Mouse (Mus musculus) MEL (cell line): ENCODE results near the gene Mtf2. TPM values are rescaled to one million over a fixed set of nuclear protein-coding genes. Genes with fewer than 3 reads are reported as not detected.

Experiments used
- DNase-seq: peaks from one replicate; pipeline ENCODE4 v3.0.0; 2011; ENCODE audit warnings: low read depth, low spot score
- H3K27ac ChIP-seq: 2 replicates; pipeline ENCODE4 v1.5.1; 2012; ENCODE audit warnings: low read depth, mild to moderate bottlenecking, control low read depth, low read length, moderate library complexity; ENCODE audit not compliant: control insufficient read depth
- H3K27me3 ChIP-seq, 2 experiments: fragments of 150-350 bp in 1 of 2; sonication (generic) in 1 of 2; 2 replicates each; pipeline ENCODE4 v1.6.1; 2012; ENCODE audit warnings: low read length in 2 of 2, mild to moderate bottlenecking in 2 of 2, improper control_type of control experiment in 1 of 2, moderate library complexity in 1 of 2; ENCODE audit not compliant: insufficient read depth in 2 of 2, control insufficient read depth in 1 of 2
- H3K36me3 ChIP-seq, 2 experiments: 2 replicates each; pipeline ENCODE4 v1.6.1; 2012 to 2014; ENCODE audit warnings: low read length in 2 of 2, improper control_type of control experiment in 1 of 2, inconsistent platforms in 1 of 2, mild to moderate bottlenecking in 1 of 2; ENCODE audit not compliant: insufficient read depth in 2 of 2, control insufficient read depth in 1 of 2
- H3K4me1 ChIP-seq, 2 experiments: fragments of 150-350 bp in 1 of 2; sonication (generic) in 1 of 2; 2 replicates each; pipeline ENCODE4 v1.6.1; 2012; ENCODE audit warnings: low read length in 2 of 2, improper control_type of control experiment in 1 of 2, mild to moderate bottlenecking in 1 of 2; ENCODE audit not compliant: insufficient read depth in 2 of 2, control insufficient read depth in 1 of 2
- H3K4me3 ChIP-seq, 2 experiments: fragments of 150-350 bp in 1 of 2; sonication (generic) in 1 of 2; 2 replicates each; pipeline ENCODE4 v1.5.1; 2012; ENCODE audit warnings: low read depth in 2 of 2, low read length in 2 of 2, mild to moderate bottlenecking in 2 of 2, moderate library complexity in 2 of 2, control low read depth in 1 of 2, improper control_type of control experiment in 1 of 2; ENCODE audit not compliant: control insufficient read depth in 1 of 2, insufficient read depth in 1 of 2
- H3K79me2 ChIP-seq: 2 replicates; pipeline ENCODE4 v1.6.1; 2012; ENCODE audit warnings: mild to moderate bottlenecking, low read length, moderate library complexity; ENCODE audit not compliant: control insufficient read depth, poor library complexity, insufficient read depth
- H3K9ac ChIP-seq: 2 replicates; pipeline ENCODE4 v1.6.1; 2012; ENCODE audit warnings: low read depth, mild to moderate bottlenecking, control low read depth, low read length, moderate library complexity; ENCODE audit not compliant: control insufficient read depth, poor library complexity, severe bottlenecking
- H3K9me3 ChIP-seq: fragments of 150-350 bp; sonication (generic); replicated peaks from 2 replicates; pipeline ENCODE4 v1.6.1; 2012; ENCODE audit warnings: mild to moderate bottlenecking, low read length, improper control_type of control experiment, moderate library complexity; ENCODE audit not compliant: insufficient read depth
- BHLHE40 ChIP-seq: IDR thresholded peaks from 2 replicates; pipeline ENCODE4 v1.6.1; 2012; ENCODE audit warnings: low read depth, mild to moderate bottlenecking, inconsistent platforms, low read length, improper control_type of control experiment, borderline replicate concordance
- CHD1 ChIP-seq: IDR thresholded peaks from 2 replicates; pipeline ENCODE4 v1.6.1; 2012; ENCODE audit warnings: low read depth, mild to moderate bottlenecking, inconsistent platforms, low read length, improper control_type of control experiment
- CHD2 ChIP-seq: IDR thresholded peaks from 2 replicates; pipeline ENCODE4 v1.6.1; 2011; ENCODE audit warnings: low read length, improper control_type of control experiment
- CTCF ChIP-seq, 3 experiments: IDR thresholded peaks in 2 of 3; conservative IDR thresholded peaks in 1 of 3; 2 replicates each; pipeline ENCODE4 v1.5.1; 2011 to 2012; ENCODE audit warnings: low read length in 3 of 3, low read depth in 2 of 3, mild to moderate bottlenecking in 2 of 3, improper control_type of control experiment in 1 of 3, inconsistent platforms in 1 of 3, mixed read lengths in 1 of 3, moderate library complexity in 1 of 3; ENCODE audit not compliant: control insufficient read depth in 1 of 3, insufficient read depth in 1 of 3, poor library complexity in 1 of 3, severe bottlenecking in 1 of 3
- E2F4 ChIP-seq: IDR thresholded peaks from 2 replicates; pipeline ENCODE4 v1.6.1; 2011; ENCODE audit warnings: low read depth, low read length, improper control_type of control experiment, borderline replicate concordance
- ETS1 ChIP-seq: IDR thresholded peaks from 2 replicates; pipeline ENCODE4 v1.6.1; 2012; ENCODE audit warnings: low read depth, mild to moderate bottlenecking, inconsistent platforms, low read length, improper control_type of control experiment, moderate library complexity
- GATA1 ChIP-seq: IDR thresholded peaks from 2 replicates; pipeline ENCODE4 v1.6.1; 2011; ENCODE audit warnings: low read depth, low read length, improper control_type of control experiment
- JUND ChIP-seq: IDR thresholded peaks from 2 replicates; pipeline ENCODE4 v1.6.1; 2011; ENCODE audit warnings: low read depth, mild to moderate bottlenecking, improper control_type of control experiment, low read length
- KAT2A ChIP-seq: conservative IDR thresholded peaks from 2 replicates; pipeline ENCODE4 v1.6.1; 2012; ENCODE audit warnings: low read depth, low read length, improper control_type of control experiment, inconsistent platforms
- MAFK ChIP-seq: IDR thresholded peaks from 2 replicates; pipeline ENCODE4 v1.6.1; 2011; ENCODE audit warnings: low read depth, mild to moderate bottlenecking, low read length, improper control_type of control experiment, borderline replicate concordance
- MAX ChIP-seq: IDR thresholded peaks from 2 replicates; pipeline ENCODE4 v1.6.1; 2011; ENCODE audit warnings: low read length, improper control_type of control experiment
- MAZ ChIP-seq: IDR thresholded peaks from 2 replicates; pipeline ENCODE4 v1.6.1; 2012; ENCODE audit warnings: low read depth, mild to moderate bottlenecking, inconsistent platforms, low read length, improper control_type of control experiment
- MYC ChIP-seq: IDR thresholded peaks from 2 replicates; pipeline ENCODE4 v1.6.1; 2011; ENCODE audit warnings: low read depth, mild to moderate bottlenecking, low read length, improper control_type of control experiment, moderate library complexity
- RAD21 ChIP-seq: IDR thresholded peaks from 2 replicates; pipeline ENCODE4 v1.6.1; 2011; ENCODE audit warnings: mild to moderate bottlenecking, low read depth, low read length, improper control_type of control experiment
- TAL1 ChIP-seq: IDR thresholded peaks from 2 replicates; pipeline ENCODE4 v1.6.1; 2012; ENCODE audit warnings: mild to moderate bottlenecking, inconsistent platforms, low read length, moderate library complexity, mixed read lengths
- UBTF ChIP-seq: IDR thresholded peaks from 2 replicates; pipeline ENCODE4 v1.6.1; 2012; ENCODE audit warnings: low read depth, mild to moderate bottlenecking, inconsistent platforms, low read length, improper control_type of control experiment, moderate library complexity, borderline replicate concordance; ENCODE audit not compliant: insufficient read depth
- USF1 ChIP-seq: IDR thresholded peaks from 2 replicates; pipeline ENCODE4 v1.6.1; 2014; ENCODE audit warnings: low read depth, mild to moderate bottlenecking, inconsistent platforms, low read length, improper control_type of control experiment, moderate library complexity
- USF2 ChIP-seq, 2 experiments: IDR thresholded peaks; 2 replicates each; pipeline ENCODE4 v1.6.1; 2011 to 2012; ENCODE audit warnings: improper control_type of control experiment in 2 of 2, low read length in 2 of 2, borderline replicate concordance in 1 of 2, inconsistent platforms in 1 of 2, low read depth in 1 of 2, mild to moderate bottlenecking in 1 of 2; ENCODE audit not compliant: insufficient read depth in 1 of 2
- ZKSCAN1 ChIP-seq: IDR thresholded peaks from 2 replicates; pipeline ENCODE4 v1.6.1; 2012; ENCODE audit warnings: low read depth, mild to moderate bottlenecking, inconsistent platforms, low read length, improper control_type of control experiment, moderate library complexity
- polyA plus RNA-seq, 2 experiments: library from polyadenylated mRNA; stranded (reverse) in 1 of 2; unstranded in 1 of 2; fragments of >175 nt in 1 of 2; fragments of >200 nt in 1 of 2; gene quantifications; 2 replicates each; pipeline versions ENCODE4 v1.2.1 to v1.2.4; 2012; ENCODE audit warnings: low replicate concordance in 2 of 2, low read depth in 1 of 2; ENCODE audit not compliant: insufficient read length in 2 of 2, insufficient read depth in 1 of 2, missing spikeins in 1 of 2
- total RNA-seq: library from RNA; depleted of rRNA; stranded (reverse); fragments of 300-350 nt; gene quantifications from 2 replicates; pipeline ENCODE4 v1.2.3, GENCODE M21; 2012

Mtf2 gene
- total and polyA plus RNA-seq, 3 experiments = 69.9 to 263 (median 99.7) TPM

- H3K79me2 ChIP-seq = no peaks in the 10 kb centered on the region
- no peak for TF ChIP-seq BHLHE40
- TF ChIP-seq KAT2A = no peak
- TF ChIP-seq ETS1 = no peak
- no peak for TF ChIP-seq USF1
- no peak for TF ChIP-seq E2F4
- no peak for TF ChIP-seq ZKSCAN1
- no peak for TF ChIP-seq JUND
- no peak for TF ChIP-seq USF2 (IDR thresholded peaks at IDR 0.05; ENCODE audit: borderline replicate concordance in 1 of 2, insufficient read depth in 1 of 2, low read depth in 1 of 2, low read length in 2 of 2)
- no peaks in the 10 kb centered on the region for H3K4me1 ChIP-seq
- no peak for DNase-seq
- no peaks in the 10 kb centered on the region for H3K36me3 ChIP-seq
- H3K27me3 ChIP-seq = no peaks in the 10 kb centered on the region
- no peak overlapping the region for H3K9ac ChIP-seq
- H3K27ac ChIP-seq = no peak overlapping the region
- H3K9me3 ChIP-seq = no peaks in the 10 kb centered on the region
- H3K4me3 ChIP-seq = no peak overlapping the region
Observed at GRCm38 (mm10) chr5:108042061-108042460, 23.4 kb upstream of the Mtf2 start.

- H3K9me3 ChIP-seq = no peaks in the 10 kb centered on the region
- H3K27ac ChIP-seq = no peak overlapping the region
- H3K4me3 ChIP-seq = no peak overlapping the region
- TF ChIP-seq BHLHE40 = no peak
- no peak for TF ChIP-seq RAD21
- no peak for TF ChIP-seq MYC
- TF ChIP-seq MAX = no peak
- TF ChIP-seq MAFK = no peak
- TF ChIP-seq UBTF = no peak
- TF ChIP-seq MAZ = no peak
- no peak for TF ChIP-seq CHD1
- TF ChIP-seq TAL1 = no peak
- no peak for TF ChIP-seq CHD2
- TF ChIP-seq GATA1 = no peak
- TF ChIP-seq CTCF (IDR thresholded peaks at IDR 0.05 in 2 of 3, conservative IDR thresholded peaks at IDR 0.05 in 1 of 3; ENCODE audit: control insufficient read depth in 1 of 3, insufficient read depth in 1 of 3, low read depth in 2 of 3, low read length in 3 of 3, poor library complexity in 1 of 3, severe bottlenecking in 1 of 3) = no peak
- no peak for DNase-seq
- H3K9ac ChIP-seq = no peak overlapping the region
- no peaks in the 10 kb centered on the region for H3K36me3 ChIP-seq
- no peaks in the 10 kb centered on the region for H3K79me2 ChIP-seq
- no peaks in the 10 kb centered on the region for H3K27me3 ChIP-seq
- no peaks in the 10 kb centered on the region; a peak in 1 of 4 replicates for H3K4me1 ChIP-seq
Observed at GRCm38 (mm10) chr5:108043908-108044307, 21.6 kb upstream of the Mtf2 start.
